Mouse (Mus musculus) adrenal gland, adult 18-20 months (tissue): ENCODE measurements around the gene Ikzf5. TPM values are rescaled to one million over a fixed set of nuclear protein-coding genes. Genes with fewer than 3 reads are reported as not detected.

ENCODE experiments used
- DNase-seq, 2 experiments: peaks; one replicate each; pipeline ENCODE4 v3.0.0; 2021 to 2022; ENCODE audit warnings: low spot score in 2 of 2
- total RNA-seq, 2 experiments: library from RNA; stranded (reverse); gene quantifications; 1 replicate in 1 of 2; 2 replicates in 1 of 2; pipeline ENCODE4 v1.2.3; 2021

The Ikzf5 gene
- total RNA-seq, 2 experiments from 2014 or later, result 25.2 to 38.1 TPM

DNA sequence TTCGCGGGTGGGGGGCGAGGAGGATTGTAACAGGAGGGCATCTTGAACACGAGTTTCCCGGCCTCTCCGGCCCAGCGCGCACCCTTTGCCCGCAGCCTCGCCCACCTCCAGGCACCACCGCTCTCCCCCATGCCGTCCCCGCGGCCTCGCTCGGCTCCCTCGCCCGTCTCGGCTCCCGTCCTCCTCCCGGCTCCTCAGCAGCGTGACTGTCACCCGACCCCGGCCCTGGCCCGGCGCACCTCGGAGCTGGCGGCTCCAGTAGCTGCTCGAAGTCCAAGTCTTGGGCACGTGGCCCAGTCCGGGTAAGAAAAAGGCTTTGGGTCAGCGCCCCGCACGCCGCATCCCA, 48.1 kb downstream of the Ikzf5 start:
- no peak for DNase-seq

DNA sequence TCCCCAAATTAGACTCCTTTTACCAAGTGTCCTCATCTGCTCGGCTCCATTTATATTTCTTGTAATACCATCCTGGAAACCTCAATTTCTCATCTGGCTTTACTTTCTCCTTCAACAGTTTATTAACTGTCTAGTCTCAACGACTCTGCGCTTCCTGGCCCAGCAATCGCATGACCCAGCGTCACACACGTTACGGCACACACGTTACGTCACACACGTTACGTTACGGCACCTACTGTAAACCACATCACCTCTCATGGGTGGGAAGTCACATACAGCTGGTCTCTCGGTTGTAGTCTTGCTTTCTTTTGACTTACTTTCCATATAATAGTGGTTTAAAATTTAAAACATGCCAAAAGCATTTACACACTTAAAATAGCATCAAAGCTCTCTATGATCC, 54.2 kb downstream of the Ikzf5 start:
- no peak for DNase-seq

DNA sequence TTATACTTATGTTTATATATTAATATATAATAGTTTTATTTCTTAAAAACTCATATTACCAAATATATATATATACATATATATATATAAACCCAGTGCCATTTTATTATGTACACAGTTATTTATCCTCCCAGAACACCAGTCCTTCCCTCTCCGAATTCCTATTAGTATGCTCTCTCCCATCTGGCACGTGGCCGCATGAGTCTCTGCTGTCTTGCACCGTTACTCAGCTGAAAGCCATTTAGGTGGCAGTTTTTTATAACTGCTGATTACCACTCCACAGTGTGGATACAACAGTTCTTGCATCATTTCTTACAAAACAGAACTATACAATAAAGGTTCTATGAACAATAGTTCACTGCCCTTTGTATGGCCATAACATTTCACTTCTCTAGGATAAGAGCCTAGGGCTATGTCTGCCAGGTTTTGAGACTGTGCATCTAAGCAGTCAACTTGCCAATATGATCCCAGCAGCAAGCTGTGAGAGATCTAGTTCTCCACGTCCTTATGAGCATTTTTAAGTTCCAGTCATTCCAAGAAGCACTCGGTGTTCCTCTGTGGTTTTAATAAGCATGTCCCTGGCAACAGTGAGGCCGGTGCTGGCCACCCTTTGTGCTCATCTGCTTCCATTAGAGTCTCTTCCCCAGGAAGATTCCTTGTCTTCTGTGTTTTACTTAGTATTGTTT, 64.3 kb downstream of the Ikzf5 start:
- DNase-seq, result no peak

Other genes starting within 250 kb of the Ikzf5 start
- gene 5430419D17Rik, start 236.1 kb downstream of the Ikzf5 start, total RNA-seq, result not detected
- gene Cuzd1, start 88.2 kb downstream of the Ikzf5 start, total RNA-seq, result not detected
- not detected for gene Fam24b, start 81.0 kb downstream of the Ikzf5 start, total RNA-seq
- gene Fam24a, start 76.7 kb downstream of the Ikzf5 start, total RNA-seq, result not detected
- 10 to 100 TPM; 11.2 to 17.2 TPM for gene 2310057M21Rik, start 47.8 kb downstream of the Ikzf5 start, total RNA-seq
- 10 to 100 TPM; 16.4 to 24.9 TPM for gene Pstk, start 39.4 kb downstream of the Ikzf5 start, total RNA-seq
- 100 to 1,000 TPM; 188 to 685 TPM for gene Acadsb, start 80 bp upstream of the Ikzf5 start, total RNA-seq
- not detected for gene Hmx3, start 132.3 kb upstream of the Ikzf5 start, total RNA-seq
- gene Hmx2, start 138.3 kb upstream of the Ikzf5 start, total RNA-seq, result not detected
- 10 to 100 TPM; 57.0 to 69.0 TPM for gene Bub3, start 149.7 kb upstream of the Ikzf5 start, total RNA-seq